Mouse (Mus musculus) heart, embryonic 16.5 days (tissue): ENCODE data around the gene Nat8f1. TPM values are rescaled to one million over a fixed set of nuclear protein-coding genes. Genes with fewer than 3 reads are reported as not detected.
A peak's percentile ranks its signal among the peaks of the same experiment; 100 is the strongest.
"Not testable (repeated sequence)": the region's sequence is repeated elsewhere in the genome, so short reads cannot be mapped to it uniquely, and the experiment has no call there.

ENCODE experiments used
- ATAC-seq: fragments of 200-750 bp; cut with Nextera tagmentation; replicated peaks from 2 replicates; pipeline ENCODE4 v1.8.0; 2017; ENCODE audit warnings: moderate number of reproducible peaks; ENCODE audit not compliant: insufficient read depth, low FRiP score; ENCODE audit errors: extremely low read depth
- H3K27ac ChIP-seq: fragments of 300-500 bp; sonication (generic); 2 replicates; pipeline ENCODE4 v1.5.1; 2014; ENCODE audit warnings: mild to moderate bottlenecking, low read length, control low read depth, moderate library complexity
- H3K27me3 ChIP-seq: fragments of 300-500 bp; sonication (generic); 2 replicates; pipeline ENCODE4 v1.6.1; 2014; ENCODE audit warnings: low read length, mixed read lengths; ENCODE audit not compliant: control insufficient read depth, insufficient read depth
- H3K36me3 ChIP-seq: fragments of 300-500 bp; sonication (generic); 2 replicates; pipeline ENCODE4 v1.6.1; 2014; ENCODE audit not compliant: control insufficient read depth, insufficient read depth
- H3K4me1 ChIP-seq: fragments of 300-500 bp; sonication (generic); 2 replicates; pipeline ENCODE4 v1.6.1; 2014; ENCODE audit warnings: low read length, mixed read lengths; ENCODE audit not compliant: control insufficient read depth, insufficient read depth
- H3K4me2 ChIP-seq: fragments of 300-500 bp; sonication (generic); 2 replicates; pipeline ENCODE4 v1.6.1; 2014; ENCODE audit warnings: low read depth, mild to moderate bottlenecking, control low read depth, low read length
- H3K4me3 ChIP-seq: fragments of 300-500 bp; sonication (generic); 2 replicates; pipeline ENCODE4 v1.5.1; 2014; ENCODE audit warnings: mild to moderate bottlenecking, control low read depth, low read length
- H3K9ac ChIP-seq: fragments of 300-500 bp; sonication (generic); 2 replicates; pipeline ENCODE4 v1.6.1; 2014; ENCODE audit warnings: low read length, control low read depth
- H3K9me3 ChIP-seq: fragments of 300-500 bp; sonication (generic); replicated peaks from 2 replicates; pipeline ENCODE4 v1.6.1; 2016; ENCODE audit warnings: low read length; ENCODE audit not compliant: control insufficient read depth
- WGBS: fragments of 180-500 bp; shearing (Covaris S2); extraction: QIAGEN DNeasy Blood & Tissue Kit; methylation state at CpG from one replicate; pipeline ENCODE4 v1.1.7; 2014; 5-methylcytosine and 5-hydroxymethylcytosine counted together
- polyA plus RNA-seq: library from polyadenylated mRNA; unstranded; fragments of >200 nt; fragmentation: Nextera tagmentation; extraction: Ambion mirVana; gene quantifications from 2 replicates; pipeline ENCODE4 v1.2.1, GENCODE M21; 2015

Nat8f1 gene
- polyA plus RNA-seq, 1 experiment from 2014 or later = 4.6 TPM

DNA sequence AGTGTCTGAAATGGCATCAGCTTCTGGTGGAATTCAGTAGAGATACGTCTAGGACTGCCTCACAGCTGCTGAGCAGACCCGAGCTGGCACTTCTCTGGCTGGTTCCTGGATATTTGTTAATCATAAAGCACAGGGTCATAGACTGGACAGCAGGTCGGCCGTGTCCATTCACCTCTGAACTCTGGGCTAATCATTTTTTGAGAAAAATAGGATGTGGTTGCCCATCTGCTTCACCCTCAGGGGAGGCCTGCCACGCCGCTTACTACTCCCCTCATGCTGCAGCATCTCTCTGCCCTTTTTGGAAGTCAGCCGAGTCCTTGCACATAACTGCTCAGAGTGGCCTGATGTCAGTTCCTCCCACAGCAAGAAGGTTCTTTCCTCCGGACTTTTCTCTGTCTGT, 18.6 kb upstream of the Nat8f1 start:
- Histone ChIP-seq H3K4me3 (no peak overlapping the region), H3K27me3 (no peaks in the 10 kb centered on the region), H3K27ac (no peak overlapping the region), H3K9me3 (no peaks in the 10 kb centered on the region), H3K9ac (no peak overlapping the region), H3K36me3 (0 out of 2 replicates have a peak, but pooled peaks cover 7% of the 10 kb centered on the region), H3K4me1 (peaks cover 5% of the 10 kb centered on the region; the same call in 1 of the 2 replicates), H3K4me2 (no peak overlapping the region)
- no peak for ATAC-seq
- WGBS = 75% methylated on average over 8 of the region's 8 CpGs

DNA sequence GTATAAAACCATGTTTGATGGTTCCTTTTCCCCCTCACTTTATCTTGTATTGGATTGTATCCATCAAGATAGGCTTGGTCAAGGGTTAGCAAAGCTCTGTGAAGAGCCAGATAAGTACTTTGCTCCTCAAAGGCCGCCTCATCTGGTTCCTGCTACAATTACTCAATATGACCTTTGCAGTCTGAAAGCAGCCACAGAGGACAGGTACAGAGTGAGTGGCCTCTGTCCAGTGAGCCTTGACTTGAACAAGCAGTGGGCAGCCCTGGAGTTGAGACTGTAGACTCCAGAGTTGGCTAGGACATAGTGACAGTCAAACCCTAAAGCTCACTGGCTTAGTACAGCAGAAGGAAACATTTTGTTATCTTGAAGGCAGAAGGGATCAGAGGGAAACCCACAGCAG, 13.8 kb upstream of the Nat8f1 start:
- ATAC-seq = no peak
- Histone ChIP-seq H3K27me3 (no peaks in the 10 kb centered on the region), H3K27ac (no peak overlapping the region), H3K9me3 (no peaks in the 10 kb centered on the region), H3K4me3 (no peak overlapping the region), H3K4me2 (no peak overlapping the region), H3K9ac (no peak overlapping the region), H3K4me1 (no peaks in the 10 kb centered on the region), H3K36me3 (peaks cover 35% of the 10 kb centered on the region)
- WGBS = 70% methylated on average over 1 of the region's 1 CpGs

DNA sequence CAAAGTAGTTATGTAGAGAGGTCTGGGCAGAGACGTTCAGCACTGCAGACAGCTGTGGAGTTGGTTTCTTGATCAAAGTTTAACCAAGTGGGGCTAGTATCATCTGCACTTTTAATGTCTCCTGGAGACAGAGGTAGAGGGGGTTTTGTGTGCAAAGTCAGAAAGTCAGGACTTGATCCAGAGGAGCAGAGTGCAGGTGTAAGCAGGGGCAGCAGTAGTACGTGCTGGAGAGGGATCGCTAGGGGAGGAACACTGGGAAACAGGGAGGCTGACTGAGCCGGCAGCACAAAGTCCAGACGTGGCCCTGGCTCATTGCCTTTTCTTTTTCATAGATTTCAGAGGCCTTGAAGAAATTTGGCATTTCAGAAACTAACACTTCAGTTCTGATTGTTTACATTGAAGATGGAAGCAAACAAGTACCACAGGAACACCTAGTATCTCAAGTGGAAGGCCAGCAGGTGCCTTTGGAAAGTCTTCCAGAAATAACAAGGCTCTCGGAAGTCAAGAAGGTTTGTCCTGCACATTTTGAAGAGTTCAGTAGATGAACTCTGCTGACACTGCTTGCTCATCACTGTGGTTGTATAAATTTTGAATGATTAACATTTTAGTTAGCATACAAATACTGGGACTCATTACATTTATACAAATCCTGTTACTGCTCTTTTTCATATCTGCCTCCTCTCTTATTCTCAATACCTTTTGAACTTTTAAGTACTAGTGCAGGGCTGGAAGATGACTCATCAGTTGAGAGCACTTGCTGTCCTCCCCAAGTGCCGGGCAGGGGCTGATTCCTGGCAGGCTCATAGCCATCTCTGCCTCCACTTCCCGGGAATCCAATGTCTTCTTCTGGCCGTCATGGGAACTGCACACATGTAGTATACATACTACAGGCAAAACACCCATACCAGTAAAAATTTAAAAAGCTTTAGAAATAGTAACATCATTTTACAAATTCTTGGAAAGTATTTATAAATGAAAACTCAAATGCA, 12.3 kb upstream of the Nat8f1 start:
- no peak overlapping the region for H3K9ac ChIP-seq
- no peak for ATAC-seq
- H3K36me3 ChIP-seq = peaks cover 40% of the 10 kb centered on the region
- H3K27ac ChIP-seq = no peak overlapping the region
- no peaks in the 10 kb centered on the region for H3K4me1 ChIP-seq
- 88% methylated on average over 9 of the region's 9 CpGs for WGBS
- no peak overlapping the region for H3K4me2 ChIP-seq
- no peaks in the 10 kb centered on the region for H3K9me3 ChIP-seq
- no peak overlapping the region for H3K4me3 ChIP-seq
- no peaks in the 10 kb centered on the region for H3K27me3 ChIP-seq

DNA sequence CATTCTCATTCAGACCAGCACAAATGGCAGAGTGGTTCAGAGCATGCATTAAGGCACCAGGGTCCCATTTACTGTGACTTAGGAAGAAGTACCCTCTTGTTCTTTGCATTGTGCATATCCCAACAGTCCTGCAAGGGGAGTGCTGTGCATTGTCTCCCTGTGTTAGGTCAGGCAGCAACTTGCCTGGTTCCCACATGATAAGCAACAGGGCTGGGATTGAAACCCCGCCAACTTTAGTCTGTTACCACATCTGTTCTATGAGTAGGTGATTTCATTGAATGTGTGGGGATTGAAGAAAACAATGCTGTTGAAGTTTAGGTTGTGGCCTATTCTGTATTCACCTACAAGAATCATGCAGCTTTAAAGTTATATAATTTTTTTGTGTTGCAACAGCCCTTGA, 11.2 kb upstream of the Nat8f1 start:
- Histone ChIP-seq H3K9ac (no peak overlapping the region), H3K27ac (no peak overlapping the region), H3K4me1 (no peaks in the 10 kb centered on the region), H3K4me2 (no peak overlapping the region), H3K36me3 (peaks cover 46% of the 10 kb centered on the region), H3K9me3 (no peaks in the 10 kb centered on the region), H3K4me3 (no peak overlapping the region), H3K27me3 (no peaks in the 10 kb centered on the region)
- ATAC-seq = no peak
- 64% methylated on average over 1 of the region's 1 CpGs for WGBS

DNA sequence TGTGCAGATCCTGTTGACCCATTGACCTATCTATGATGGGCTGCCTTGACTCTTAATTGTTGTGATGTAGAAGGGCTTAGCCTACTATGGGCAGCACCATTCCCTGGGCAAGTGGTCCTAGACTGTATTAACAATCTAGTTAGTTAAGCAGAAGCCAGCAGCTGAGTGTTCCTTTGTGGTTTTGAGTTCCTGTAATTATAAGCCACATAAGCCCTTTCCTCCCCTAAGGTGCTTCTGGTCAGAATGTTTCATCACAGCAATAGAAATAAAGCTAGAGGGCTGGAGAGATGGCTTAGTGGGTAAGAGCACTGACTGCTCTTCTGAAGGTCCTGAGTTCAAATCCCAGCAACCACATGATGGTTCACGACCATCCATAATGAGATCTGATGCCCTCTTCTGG, 8.2 kb upstream of the Nat8f1 start:
- H3K9me3 ChIP-seq = no peaks in the 10 kb centered on the region
- peaks cover 42% of the 10 kb centered on the region for H3K36me3 ChIP-seq
- no peaks in the 10 kb centered on the region for H3K27me3 ChIP-seq
- H3K4me1 ChIP-seq = no peaks in the 10 kb centered on the region
- 100% methylated on average over 1 of the region's 1 CpGs for WGBS
- no peak overlapping the region for H3K9ac ChIP-seq
- no peak overlapping the region for H3K27ac ChIP-seq
- H3K4me3 ChIP-seq = no peak overlapping the region
- H3K4me2 ChIP-seq = no peak overlapping the region
- no peak for ATAC-seq

DNA sequence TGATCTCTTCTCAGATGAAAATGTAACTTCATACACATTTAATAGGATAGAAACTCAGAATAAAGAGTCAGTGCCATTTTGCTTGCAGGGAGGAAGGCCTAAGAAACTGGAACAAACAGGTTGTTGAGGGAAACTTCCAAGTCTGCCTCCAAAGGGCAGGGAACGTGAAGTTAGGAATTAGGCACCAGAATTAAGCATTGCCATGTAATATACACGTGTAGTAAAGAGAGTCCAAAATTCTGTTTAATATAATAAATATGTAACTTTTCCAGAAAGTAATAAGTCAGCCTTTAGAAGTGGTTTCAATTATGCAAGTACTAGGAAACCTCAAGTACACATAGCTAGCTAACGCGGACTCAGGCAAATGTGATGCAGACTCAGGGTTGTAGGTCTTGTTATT, 3.9 kb upstream of the Nat8f1 start:
- no peak for ATAC-seq
- H3K27ac ChIP-seq = no peak overlapping the region
- H3K27me3 ChIP-seq = no peaks in the 10 kb centered on the region
- H3K9me3 ChIP-seq = no peaks in the 10 kb centered on the region
- peaks cover 9% of the 10 kb centered on the region for H3K4me1 ChIP-seq
- 96% methylated on average over 4 of the region's 4 CpGs for WGBS
- peaks cover 13% of the 10 kb centered on the region for H3K36me3 ChIP-seq
- H3K4me3 ChIP-seq = no peak overlapping the region
- H3K9ac ChIP-seq = no peak overlapping the region
- no peak overlapping the region for H3K4me2 ChIP-seq

DNA sequence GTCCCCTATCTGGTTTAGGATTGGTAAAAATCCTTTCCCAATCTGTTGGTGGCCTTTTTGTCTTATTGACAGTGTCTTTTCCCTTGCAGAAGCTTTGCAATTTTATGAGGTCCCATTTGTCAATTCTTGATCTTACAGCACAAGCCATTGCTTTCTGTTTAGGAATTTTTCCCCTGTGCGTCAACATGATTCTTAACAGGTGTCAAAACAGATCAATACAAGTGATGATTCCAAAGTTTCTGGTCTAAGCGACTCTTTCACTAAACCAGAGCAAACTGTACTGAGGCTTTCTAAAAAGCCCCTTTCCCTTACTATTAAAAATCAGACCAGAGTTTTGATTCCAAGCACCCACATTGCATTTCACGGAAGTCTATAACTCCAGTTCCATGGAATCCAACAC, 2.9 kb upstream of the Nat8f1 start:
- H3K4me2 ChIP-seq, H3K9ac ChIP-seq, ATAC-seq, H3K9me3 ChIP-seq, H3K4me1 ChIP-seq, H3K27ac ChIP-seq, H3K27me3 ChIP-seq, H3K4me3 ChIP-seq: not testable (repeated sequence)
- 96% methylated on average over 3 of the region's 3 CpGs for WGBS
- H3K36me3 ChIP-seq = peaks cover 10% of the 10 kb centered on the region

DNA sequence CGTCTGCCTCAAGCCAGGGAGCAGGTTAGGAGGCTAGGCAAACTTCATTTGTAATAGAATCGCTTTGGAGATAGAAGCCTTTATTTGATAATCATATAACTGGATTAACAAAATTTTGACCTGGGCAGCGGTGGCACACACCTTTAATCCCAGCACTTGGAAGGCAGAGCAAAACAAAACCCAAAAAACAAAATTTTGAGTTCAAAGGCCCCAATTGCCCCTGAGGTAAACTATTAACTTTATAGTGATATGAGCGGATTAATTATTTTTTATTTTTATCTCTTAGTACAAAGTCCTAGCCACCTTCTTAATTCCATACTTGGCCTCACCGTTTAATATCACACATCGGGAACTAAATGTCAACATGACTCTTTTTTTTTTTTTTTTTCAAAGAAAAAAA, 1.1 kb upstream of the Nat8f1 start:
- no peaks in the 10 kb centered on the region for H3K9me3 ChIP-seq
- no peaks in the 10 kb centered on the region for H3K27me3 ChIP-seq
- 83% methylated on average over 6 of the region's 6 CpGs for WGBS
- H3K27ac ChIP-seq = peak overlapping the region; percentile 90
- no peak for ATAC-seq
- peak overlapping the region; percentile 88 for H3K9ac ChIP-seq
- H3K36me3 ChIP-seq = peaks cover 2% of the 10 kb centered on the region; the same call in 1 of the 2 replicates
- peaks cover 9% of the 10 kb centered on the region for H3K4me1 ChIP-seq
- H3K4me3 ChIP-seq = peak overlapping the region; percentile 62
- peak overlapping the region; percentile 75 for H3K4me2 ChIP-seq

DNA sequence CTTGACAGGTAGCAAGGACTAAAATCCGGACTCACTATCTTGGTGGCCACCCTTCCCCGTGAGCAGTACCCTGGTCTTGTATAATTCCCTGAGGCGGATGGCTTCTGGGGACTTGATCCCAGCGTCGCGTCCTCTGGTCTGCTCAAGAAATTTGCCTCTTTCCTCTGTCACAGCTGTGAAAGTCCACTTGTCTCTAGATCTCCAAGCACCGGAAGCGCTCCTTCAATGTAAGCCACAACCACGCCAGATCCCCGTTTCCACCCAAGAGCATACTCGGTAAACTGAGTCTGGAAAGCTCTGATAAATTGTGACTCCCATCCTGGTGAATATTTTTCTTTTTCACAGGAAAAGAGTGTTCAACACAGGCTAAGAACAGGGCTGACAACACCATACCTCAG, 347 bp downstream of the Nat8f1 start:
- H3K4me3 ChIP-seq = peak overlapping the region; percentile 62
- no peaks in the 10 kb centered on the region for H3K36me3 ChIP-seq
- no peak for ATAC-seq
- peaks cover 9% of the 10 kb centered on the region for H3K4me1 ChIP-seq
- WGBS = 6% methylated on average over 11 of the region's 11 CpGs
- H3K9me3 ChIP-seq = no peaks in the 10 kb centered on the region
- peak overlapping the region; percentile 79 for H3K4me2 ChIP-seq
- H3K27me3 ChIP-seq = no peaks in the 10 kb centered on the region
- H3K27ac ChIP-seq = peak overlapping the region; percentile 90
- H3K9ac ChIP-seq = peak overlapping the region; percentile 88
